Mouse (Mus musculus) heart, embryonic 14.5 days (tissue): ENCODE results near the gene Man1a. TPM values are rescaled to one million over a fixed set of nuclear protein-coding genes. Genes with fewer than 3 reads are reported as not detected.

ENCODE experiments used
- ATAC-seq: fragments of 200-750 bp; cut with Nextera tagmentation; 2 replicates; pipeline ENCODE4 v1.8.0; 2017; ENCODE audit warnings: low read depth, moderate TSS enrichment; ENCODE audit not compliant: insufficient number of reproducible peaks, insufficient read depth, low FRiP score
- H3K27ac ChIP-seq, 2 experiments: fragments of 200-500 bp in 1 of 2; fragments of 300-500 bp in 1 of 2; sonication (generic) in 1 of 2; replicated peaks in 1 of 2; 2 replicates each; pipeline ENCODE4 v1.5.1; 2012 to 2014; ENCODE audit warnings: low read depth in 2 of 2, low read length in 2 of 2, control low read depth in 1 of 2, mild to moderate bottlenecking in 1 of 2, mixed read lengths in 1 of 2; ENCODE audit not compliant: control insufficient read depth in 1 of 2, insufficient read depth in 1 of 2
- H3K27me3 ChIP-seq: fragments of 300-500 bp; sonication (generic); 2 replicates; pipeline ENCODE4 v1.6.1; 2014; ENCODE audit warnings: mild to moderate bottlenecking, low read length, control low read depth; ENCODE audit not compliant: control insufficient read depth, insufficient read depth
- H3K36me3 ChIP-seq: fragments of 300-500 bp; sonication (generic); 2 replicates; pipeline ENCODE4 v1.6.1; 2014; ENCODE audit warnings: mild to moderate bottlenecking, control low read depth, low read length, mixed read lengths; ENCODE audit not compliant: control insufficient read depth, insufficient read depth
- H3K4me1 ChIP-seq, 2 experiments: fragments of 200-500 bp in 1 of 2; fragments of 300-500 bp in 1 of 2; sonication (generic) in 1 of 2; 2 replicates each; pipeline ENCODE4 v1.6.1; 2012 to 2014; ENCODE audit warnings: low read length in 2 of 2, control low read depth in 1 of 2, mixed read lengths in 1 of 2; ENCODE audit not compliant: control insufficient read depth in 2 of 2, insufficient read depth in 2 of 2
- H3K4me2 ChIP-seq: fragments of 300-500 bp; sonication (generic); 2 replicates; pipeline ENCODE4 v1.6.1; 2014; ENCODE audit warnings: mild to moderate bottlenecking, low read length
- H3K4me3 ChIP-seq, 2 experiments: fragments of 200-500 bp in 1 of 2; fragments of 300-500 bp in 1 of 2; sonication (generic) in 1 of 2; 2 replicates each; pipeline ENCODE4 v1.5.1; 2012 to 2014; ENCODE audit warnings: low read length in 2 of 2, mild to moderate bottlenecking in 2 of 2, control low read depth in 1 of 2, low read depth in 1 of 2, moderate library complexity in 1 of 2; ENCODE audit not compliant: control insufficient read depth in 1 of 2, insufficient read depth in 1 of 2
- H3K9ac ChIP-seq: fragments of 300-500 bp; sonication (generic); 2 replicates; pipeline ENCODE4 v1.6.1; 2014; ENCODE audit warnings: mild to moderate bottlenecking, low read length
- H3K9me3 ChIP-seq: fragments of 300-500 bp; sonication (generic); 2 replicates; pipeline ENCODE4 v1.6.1; 2016; ENCODE audit warnings: low read length, control low read depth; ENCODE audit not compliant: control insufficient read depth
- WGBS: fragments of 180-500 bp; shearing (Covaris S2); extraction: QIAGEN DNeasy Blood & Tissue Kit; methylation state at CpG from one replicate; pipeline ENCODE4 v1.1.7; 2014; 5-methylcytosine and 5-hydroxymethylcytosine counted together
- polyA plus RNA-seq: library from polyadenylated mRNA; unstranded; fragments of >200 nt; fragmentation: Nextera tagmentation; extraction: Ambion mirVana; gene quantifications from 2 replicates; pipeline ENCODE4 v1.2.1, GENCODE M21; 2014

The Man1a gene
- polyA plus RNA-seq, 1 experiment from 2014 or later = 8.1 TPM

GRCm38 (mm10) chr10:54073641-54074203, 2.7 kb downstream of the Man1a start:
- H3K27ac ChIP-seq = no peak overlapping the region
- 54% methylated on average over 6 of the region's 6 CpGs for WGBS
- peak overlapping the region; percentile 83 for H3K4me2 ChIP-seq
- ATAC-seq = no peak
- peak overlapping the region; percentile 66 to 78 for H3K4me3 ChIP-seq
- H3K9ac ChIP-seq = peak overlapping the region; percentile 78
- H3K36me3 ChIP-seq = no peaks in the 10 kb centered on the region
- H3K27me3 ChIP-seq = no peaks in the 10 kb centered on the region
- no peaks in the 10 kb centered on the region for H3K9me3 ChIP-seq
- peaks cover 12 to 28% of the 10 kb centered on the region in 2 experiments for H3K4me1 ChIP-seq

GRCm38 (mm10) chr10:54072336-54072735, 4.1 kb downstream of the Man1a start:
- Histone ChIP-seq H3K4me3 (no peak overlapping the region), H3K9ac (no peak overlapping the region), H3K27ac (no peak overlapping the region), H3K27me3 (no peaks in the 10 kb centered on the region), H3K36me3 (no peaks in the 10 kb centered on the region), H3K4me1 (peaks cover 12 to 28% of the 10 kb centered on the region in 2 experiments), H3K9me3 (no peaks in the 10 kb centered on the region), H3K4me2 (peak overlapping the region; percentile 83)
- ATAC-seq = no peak
- WGBS = 87% methylated on average over 2 of the region's 2 CpGs

- no peaks in the 10 kb centered on the region for H3K27me3 ChIP-seq
- WGBS = 81% methylated on average over 5 of the region's 5 CpGs
- no peak for ATAC-seq
Observed at GRCm38 (mm10) chr10:54070496-54070895, 5.9 kb downstream of the Man1a start.

GRCm38 (mm10) chr10:54069412-54069811, 7.0 kb downstream of the Man1a start:
- no peak overlapping the region for H3K27ac ChIP-seq
- no peaks in the 10 kb centered on the region for H3K27me3 ChIP-seq
- H3K4me3 ChIP-seq = no peak overlapping the region
- H3K4me2 ChIP-seq = no peak overlapping the region
- no peak overlapping the region for H3K9ac ChIP-seq
- H3K36me3 ChIP-seq = no peaks in the 10 kb centered on the region
- WGBS = 83% methylated on average over 5 of the region's 5 CpGs
- H3K9me3 ChIP-seq = no peaks in the 10 kb centered on the region
- peaks cover 12 to 21% of the 10 kb centered on the region in 2 experiments for H3K4me1 ChIP-seq
- ATAC-seq = no peak

More at GRCm38 (mm10) chr10:54070496-54070895, 5.9 kb downstream of the Man1a start:
- Histone ChIP-seq H3K4me3 (no peak overlapping the region), H3K9ac (no peak overlapping the region), H3K27ac (no peak overlapping the region), H3K36me3 (no peaks in the 10 kb centered on the region), H3K4me1 (peaks cover 12 to 21% of the 10 kb centered on the region in 2 experiments), H3K9me3 (no peaks in the 10 kb centered on the region), H3K4me2 (no peak overlapping the region)

- H3K4me2 ChIP-seq = no peak overlapping the region
- no peak overlapping the region for H3K4me3 ChIP-seq
- H3K27me3 ChIP-seq = no peaks in the 10 kb centered on the region
- no peak for ATAC-seq
- peaks cover 3% of the 10 kb centered on the region; the same call in 1 of the 2 replicates for H3K36me3 ChIP-seq
- no peaks in the 10 kb centered on the region for H3K9me3 ChIP-seq
- H3K4me1 ChIP-seq = peaks cover 0 to 10% of the 10 kb centered on the region in 2 experiments; a peak in 3 of 4 replicates
- no peak overlapping the region for H3K27ac ChIP-seq
- no peak overlapping the region for H3K9ac ChIP-seq
Observed at GRCm38 (mm10) chr10:54066683-54067082, 9.7 kb downstream of the Man1a start.

- Histone ChIP-seq H3K9me3 (no peaks in the 10 kb centered on the region), H3K4me1 (peaks cover 8 to 25% of the 10 kb centered on the region in 2 experiments), H3K9ac (no peak overlapping the region), H3K27ac (no peak overlapping the region), H3K36me3 (peaks cover 11% of the 10 kb centered on the region; the same call in 1 of the 2 replicates), H3K4me3 (no peak overlapping the region), H3K4me2 (no peak overlapping the region), H3K27me3 (no peaks in the 10 kb centered on the region)
- no peak for ATAC-seq
- WGBS = 72% methylated on average over 8 of the region's 8 CpGs
Observed at GRCm38 (mm10) chr10:54063551-54064260, 12.7 kb downstream of the Man1a start.

GRCm38 (mm10) chr10:54062835-54063234, 13.6 kb downstream of the Man1a start:
- H3K9me3 ChIP-seq = no peaks in the 10 kb centered on the region
- peak overlapping the region; percentile 42 for H3K4me2 ChIP-seq
- H3K27ac ChIP-seq = no peak overlapping the region
- H3K27me3 ChIP-seq = no peaks in the 10 kb centered on the region
- H3K9ac ChIP-seq = no peak overlapping the region; the same call in 1 of the 2 replicates
- H3K4me1 ChIP-seq = peaks cover 10 to 28% of the 10 kb centered on the region in 2 experiments
- H3K36me3 ChIP-seq = peaks cover 11% of the 10 kb centered on the region; the same call in 1 of the 2 replicates
- no peak for ATAC-seq
- 41% methylated on average over 11 of the region's 11 CpGs for WGBS
- no peak overlapping the region for H3K4me3 ChIP-seq
